Mouse (Mus musculus): ENCODE results near the gene Zscan25. TPM values are rescaled to one million over a fixed set of nuclear protein-coding genes. Genes with fewer than 3 reads are reported as not detected.

The Zscan25 gene
- polyA plus RNA-seq (2015; fragmentation: Illumina TruSeq; extraction: RNeasy Lipid Tissue Mini Kit (QIAGEN cat#74804); ENCODE audit: insufficient read depth, low read depth, low replicate concordance) = 1.8 TPM

GRCm38 (mm10) chr5:145280371-145281143, at the start of gene Zscan25:
Gene Zscan25, plus strand, starts transcription at chr5:145280500.

GRCm38 (mm10) chr5:145231367-145231871, 48.9 kb upstream of the Zscan25 start, which contains the start of gene Zfp655:
Gene Zfp655, plus strand, starts transcription at chr5:145231715.

Other genes starting within 250 kb of the Zscan25 start
- gene Gm4871, start 247.7 kb upstream of the Zscan25 start, polyA plus RNA-seq (2015; fragmentation: Illumina TruSeq; extraction: RNeasy Lipid Tissue Mini Kit (QIAGEN cat#74804); ENCODE audit: insufficient read depth, low read depth, low replicate concordance) = not detected
- not detected for gene 1700018F24Rik, start 237.5 kb upstream of the Zscan25 start, polyA plus RNA-seq (2015; fragmentation: Illumina TruSeq; extraction: RNeasy Lipid Tissue Mini Kit (QIAGEN cat#74804); ENCODE audit: insufficient read depth, low read depth, low replicate concordance)
- 31.6 TPM for gene Arpc1a, start 196.7 kb upstream of the Zscan25 start, polyA plus RNA-seq (2015; fragmentation: Illumina TruSeq; extraction: RNeasy Lipid Tissue Mini Kit (QIAGEN cat#74804); ENCODE audit: insufficient read depth, low read depth, low replicate concordance)
- gene Kpna7, start 196.5 kb upstream of the Zscan25 start, polyA plus RNA-seq (2015; fragmentation: Illumina TruSeq; extraction: RNeasy Lipid Tissue Mini Kit (QIAGEN cat#74804); ENCODE audit: insufficient read depth, low read depth, low replicate concordance) = not detected
- 38.1 TPM for gene Arpc1b, start 166.3 kb upstream of the Zscan25 start, polyA plus RNA-seq (2015; fragmentation: Illumina TruSeq; extraction: RNeasy Lipid Tissue Mini Kit (QIAGEN cat#74804); ENCODE audit: insufficient read depth, low read depth, low replicate concordance)
- gene Pdap1, start 140.3 kb upstream of the Zscan25 start, polyA plus RNA-seq (2015; fragmentation: Illumina TruSeq; extraction: RNeasy Lipid Tissue Mini Kit (QIAGEN cat#74804); ENCODE audit: insufficient read depth, low read depth, low replicate concordance) = 18.3 TPM
- gene Bud31, start 140.1 kb upstream of the Zscan25 start, polyA plus RNA-seq (2015; fragmentation: Illumina TruSeq; extraction: RNeasy Lipid Tissue Mini Kit (QIAGEN cat#74804); ENCODE audit: insufficient read depth, low read depth, low replicate concordance) = 34.4 TPM
- 2.6 TPM for gene Ptcd1, start 113.4 kb upstream of the Zscan25 start, polyA plus RNA-seq (2015; fragmentation: Illumina TruSeq; extraction: RNeasy Lipid Tissue Mini Kit (QIAGEN cat#74804); ENCODE audit: insufficient read depth, low read depth, low replicate concordance)
- gene Cpsf4, start 113.3 kb upstream of the Zscan25 start, polyA plus RNA-seq (2015; fragmentation: Illumina TruSeq; extraction: RNeasy Lipid Tissue Mini Kit (QIAGEN cat#74804); ENCODE audit: insufficient read depth, low read depth, low replicate concordance) = 6.4 TPM
- 85.2 TPM for gene Atp5j2, start 88.4 kb upstream of the Zscan25 start, polyA plus RNA-seq (2015; fragmentation: Illumina TruSeq; extraction: RNeasy Lipid Tissue Mini Kit (QIAGEN cat#74804); ENCODE audit: insufficient read depth, low read depth, low replicate concordance)
- gene Zkscan14, start 78.6 kb upstream of the Zscan25 start, polyA plus RNA-seq (2015; fragmentation: Illumina TruSeq; extraction: RNeasy Lipid Tissue Mini Kit (QIAGEN cat#74804); ENCODE audit: insufficient read depth, low read depth, low replicate concordance) = 2.5 TPM
- 2.7 TPM for gene Zkscan5, start 75.9 kb upstream of the Zscan25 start, polyA plus RNA-seq (2015; fragmentation: Illumina TruSeq; extraction: RNeasy Lipid Tissue Mini Kit (QIAGEN cat#74804); ENCODE audit: insufficient read depth, low read depth, low replicate concordance)
- gene Zfp655, start 48.8 kb upstream of the Zscan25 start, polyA plus RNA-seq (2015; fragmentation: Illumina TruSeq; extraction: RNeasy Lipid Tissue Mini Kit (QIAGEN cat#74804); ENCODE audit: insufficient read depth, low read depth, low replicate concordance) = 4.7 TPM
- gene Cyp3a57, start 64.8 kb downstream of the Zscan25 start, polyA plus RNA-seq (2015; fragmentation: Illumina TruSeq; extraction: RNeasy Lipid Tissue Mini Kit (QIAGEN cat#74804); ENCODE audit: insufficient read depth, low read depth, low replicate concordance) = not detected
- gene Cyp3a16, start 189.2 kb downstream of the Zscan25 start, polyA plus RNA-seq (2015; fragmentation: Illumina TruSeq; extraction: RNeasy Lipid Tissue Mini Kit (QIAGEN cat#74804); ENCODE audit: insufficient read depth, low read depth, low replicate concordance) = not detected

Data from pancreas, adult 10 weeks (tissue).